Mouse (Mus musculus) lung, adult 2 months (tissue): ENCODE measurements around the gene Cryzl1.

Source experiments
- CTCF ChIP-seq: fragments of 200-500 bp; IDR thresholded peaks from 2 replicates; pipeline ENCODE4 v1.5.1; 2011; ENCODE audit warnings: mild to moderate bottlenecking, low read length, control low read depth; ENCODE audit not compliant: insufficient read depth
- POLR2A ChIP-seq: fragments of 200-500 bp; IDR thresholded peaks from 2 replicates; pipeline ENCODE4 v1.6.1; 2011; ENCODE audit warnings: low read depth, mild to moderate bottlenecking, control low read depth, low read length, borderline replicate concordance; ENCODE audit errors: extremely low read depth

DNA sequence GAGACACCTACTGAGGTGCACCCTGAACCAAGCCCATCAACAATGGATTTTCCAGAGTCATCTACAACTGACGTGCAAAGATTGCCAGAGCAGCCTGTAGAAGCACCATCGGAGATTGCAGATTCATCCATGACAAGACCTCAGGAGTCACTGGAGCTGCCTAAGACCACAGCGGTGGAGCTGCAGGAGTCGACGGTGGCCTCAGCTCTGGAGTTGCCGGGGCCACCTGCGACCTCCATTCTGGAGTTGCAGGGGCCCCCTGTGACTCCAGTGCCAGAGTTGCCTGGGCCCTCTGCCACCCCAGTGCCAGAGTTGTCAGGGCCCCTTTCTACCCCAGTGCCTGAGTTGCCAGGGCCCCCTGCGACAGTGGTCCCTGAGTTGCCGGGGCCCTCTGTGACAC is 73.5 kb downstream of the Cryzl1 start:
- TF ChIP-seq CTCF = no peak
- no peak for TF ChIP-seq POLR2A
